Mouse (Mus musculus): ENCODE data around the gene Gars. TPM values are rescaled to one million over a fixed set of nuclear protein-coding genes. Genes with fewer than 3 reads are reported as not detected.

Gene Gars
- 281 and 286 TPM in 2 replicates for polyA plus RNA-seq (2011; ENCODE audit: insufficient read depth, insufficient read length, low read depth, missing spikeins)

DNA sequence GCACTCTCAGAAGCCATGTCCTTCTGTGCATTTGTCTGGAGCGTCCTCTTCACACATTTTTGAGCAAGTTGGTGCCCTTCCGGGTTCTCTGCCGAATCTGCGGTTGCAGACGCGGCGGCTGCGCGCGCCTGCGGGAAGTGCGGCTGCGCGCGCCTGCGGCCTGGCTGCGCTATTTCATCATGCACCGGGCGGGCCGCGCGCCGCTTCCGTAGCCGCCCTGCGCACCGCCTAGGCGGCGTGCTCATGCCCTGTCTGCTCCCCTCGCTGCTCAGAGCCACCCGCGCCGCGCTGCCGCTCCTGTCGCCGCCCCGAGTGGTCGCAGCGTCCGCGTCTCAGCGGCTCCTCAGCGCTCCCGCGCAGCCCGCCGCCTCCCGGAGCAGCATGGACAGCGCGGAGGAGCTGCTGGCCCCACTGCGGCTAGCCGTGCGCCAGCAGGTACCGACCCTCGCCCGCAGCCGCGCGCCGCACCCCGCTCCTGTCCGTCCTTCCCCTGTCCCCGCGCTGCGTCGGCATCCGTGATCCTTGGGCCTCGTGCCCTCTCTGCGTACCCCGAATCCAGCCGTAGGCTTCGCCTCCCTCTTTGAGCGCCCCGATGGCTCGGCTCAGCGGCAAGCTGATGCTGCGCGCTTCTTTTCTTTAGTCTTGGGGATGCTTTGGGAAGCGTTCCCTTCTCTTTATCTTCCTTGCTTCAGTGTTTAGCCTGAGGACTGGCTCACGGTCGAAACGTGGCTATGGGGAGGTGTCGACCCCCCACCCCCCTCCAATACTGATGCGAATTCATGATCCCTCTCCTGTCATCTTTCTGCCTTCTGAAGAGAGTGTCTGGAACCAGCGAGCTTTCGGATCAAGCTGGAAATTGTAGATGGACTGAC, at the start of gene Gars:
Gene Gars (plus strand): TSS at position 209 of the 872 bp plus-strand sequence.
- Histone ChIP-seq H3K36me3 (ENCODE audit: control insufficient read depth, insufficient read depth, low read length, poor library complexity, severe bottlenecking) (peaks cover 4% of the 10 kb centered on the region; the same call in 1 of the 2 replicates), H3K9me3 (replicated peaks; ENCODE audit: control insufficient read depth, insufficient read depth, low read length, poor library complexity, severe bottlenecking) (no peaks in the 10 kb centered on the region), H3K27ac (ENCODE audit: insufficient read depth, low read length) (peak within 1 kb of the TSS; percentile 42), H3K4me3 (ENCODE audit: low read depth, low read length) (peak within 1 kb of the TSS; percentile 99), H3K9ac (ENCODE audit: low read depth, poor library complexity, severe bottlenecking) (peak within 1 kb of the TSS; percentile 96), H3K4me1 (ENCODE audit: control insufficient read depth, insufficient read depth, low read length) (no peaks in the 10 kb centered on the region), H3K27me3 (ENCODE audit: control insufficient read depth, insufficient read depth, low read length, poor library complexity, severe bottlenecking) (no peaks in the 10 kb centered on the region)
- TF ChIP-seq POLR2A (IDR thresholded peaks at IDR 0.05; ENCODE audit: insufficient read depth, low read length): peak; percentile 39
- TF ChIP-seq EP300 (IDR thresholded peaks at IDR 0.05; ENCODE audit: insufficient read depth, low read depth, low read length): no peak

GRCm38 (mm10) chr6:54988141-54988540, 49.7 kb upstream of the Gars start:
- no peak for TF ChIP-seq EP300 (IDR thresholded peaks at IDR 0.05; ENCODE audit: insufficient read depth, low read depth, low read length)
- no peak for TF ChIP-seq CTCF (IDR thresholded peaks at IDR 0.05; ENCODE audit: low read depth, low read length)
- no peak for TF ChIP-seq POLR2A (IDR thresholded peaks at IDR 0.05; ENCODE audit: insufficient read depth, low read length)
- Histone ChIP-seq H3K4me3 (ENCODE audit: low read depth, low read length) (no peak overlapping the region), H3K4me1 (ENCODE audit: control insufficient read depth, insufficient read depth, low read length) (no peaks in the 10 kb centered on the region)

GRCm38 (mm10) chr6:54991189-54991588, 46.6 kb upstream of the Gars start:
- H3K9ac ChIP-seq (ENCODE audit: low read depth, poor library complexity, severe bottlenecking): peak overlapping the region; percentile 41
- H3K36me3 ChIP-seq (ENCODE audit: control insufficient read depth, insufficient read depth, low read length, poor library complexity, severe bottlenecking): peaks cover 16% of the 10 kb centered on the region
- H3K4me1 ChIP-seq (ENCODE audit: control insufficient read depth, insufficient read depth, low read length): no peaks in the 10 kb centered on the region
- H3K27ac ChIP-seq (ENCODE audit: insufficient read depth, low read length): no peak overlapping the region
- TF ChIP-seq EP300 (IDR thresholded peaks at IDR 0.05; ENCODE audit: insufficient read depth, low read depth, low read length): no peak
- TF ChIP-seq POLR2A (IDR thresholded peaks at IDR 0.05; ENCODE audit: insufficient read depth, low read length): no peak
- no peak for TF ChIP-seq CTCF (IDR thresholded peaks at IDR 0.05; ENCODE audit: low read depth, low read length)
- H3K27me3 ChIP-seq (ENCODE audit: control insufficient read depth, insufficient read depth, low read length, poor library complexity, severe bottlenecking): no peaks in the 10 kb centered on the region
- no peaks in the 10 kb centered on the region for H3K9me3 ChIP-seq (replicated peaks; ENCODE audit: control insufficient read depth, insufficient read depth, low read length, poor library complexity, severe bottlenecking)
- no peak overlapping the region for H3K4me3 ChIP-seq (ENCODE audit: low read depth, low read length)

More at GRCm38 (mm10) chr6:54988141-54988540, 49.7 kb upstream of the Gars start:
- no peaks in the 10 kb centered on the region for H3K27me3 ChIP-seq (ENCODE audit: control insufficient read depth, insufficient read depth, low read length, poor library complexity, severe bottlenecking)
- H3K27ac ChIP-seq (ENCODE audit: insufficient read depth, low read length): no peak overlapping the region
- H3K9me3 ChIP-seq (replicated peaks; ENCODE audit: control insufficient read depth, insufficient read depth, low read length, poor library complexity, severe bottlenecking): no peaks in the 10 kb centered on the region
- peaks cover 29% of the 10 kb centered on the region for H3K36me3 ChIP-seq (ENCODE audit: control insufficient read depth, insufficient read depth, low read length, poor library complexity, severe bottlenecking)
- H3K9ac ChIP-seq (ENCODE audit: low read depth, poor library complexity, severe bottlenecking): no peak overlapping the region

GRCm38 (mm10) chr6:54992141-54992540, 45.7 kb upstream of the Gars start:
- Histone ChIP-seq H3K4me3 (ENCODE audit: low read depth, low read length) (peak overlapping the region; percentile 69), H3K27ac (ENCODE audit: insufficient read depth, low read length) (no peak overlapping the region), H3K4me1 (ENCODE audit: control insufficient read depth, insufficient read depth, low read length) (no peaks in the 10 kb centered on the region), H3K9ac (ENCODE audit: low read depth, poor library complexity, severe bottlenecking) (peak overlapping the region; percentile 41), H3K27me3 (ENCODE audit: control insufficient read depth, insufficient read depth, low read length, poor library complexity, severe bottlenecking) (no peaks in the 10 kb centered on the region), H3K9me3 (replicated peaks; ENCODE audit: control insufficient read depth, insufficient read depth, low read length, poor library complexity, severe bottlenecking) (no peaks in the 10 kb centered on the region), H3K36me3 (ENCODE audit: control insufficient read depth, insufficient read depth, low read length, poor library complexity, severe bottlenecking) (peaks cover 12% of the 10 kb centered on the region)
- TF ChIP-seq POLR2A (IDR thresholded peaks at IDR 0.05; ENCODE audit: insufficient read depth, low read length) (no peak), CTCF (IDR thresholded peaks at IDR 0.05; ENCODE audit: low read depth, low read length) (no peak), EP300 (IDR thresholded peaks at IDR 0.05; ENCODE audit: insufficient read depth, low read depth, low read length) (no peak)

GRCm38 (mm10) chr6:54992734-54993260, 45.0 kb upstream of the Gars start, which contains the start of gene Ggct:
Gene Ggct, minus strand, starts transcription at chr6:54992950.
- Histone ChIP-seq H3K9me3 (replicated peaks; ENCODE audit: control insufficient read depth, insufficient read depth, low read length, poor library complexity, severe bottlenecking) (no peaks in the 10 kb centered on the region), H3K4me1 (ENCODE audit: control insufficient read depth, insufficient read depth, low read length) (no peaks in the 10 kb centered on the region), H3K4me3 (ENCODE audit: low read depth, low read length) (peak within 1 kb of the TSS; percentile 69), H3K27ac (ENCODE audit: insufficient read depth, low read length) (peak within 1 kb of the TSS; percentile 52), H3K36me3 (ENCODE audit: control insufficient read depth, insufficient read depth, low read length, poor library complexity, severe bottlenecking) (peaks cover 9% of the 10 kb centered on the region), H3K9ac (ENCODE audit: low read depth, poor library complexity, severe bottlenecking) (peak within 1 kb of the TSS; percentile 41), H3K27me3 (ENCODE audit: control insufficient read depth, insufficient read depth, low read length, poor library complexity, severe bottlenecking) (no peaks in the 10 kb centered on the region)
- no peak for TF ChIP-seq EP300 (IDR thresholded peaks at IDR 0.05; ENCODE audit: insufficient read depth, low read depth, low read length)
- TF ChIP-seq CTCF (IDR thresholded peaks at IDR 0.05; ENCODE audit: low read depth, low read length): peak; percentile 42
- peak; percentile 61 for TF ChIP-seq POLR2A (IDR thresholded peaks at IDR 0.05; ENCODE audit: insufficient read depth, low read length)

GRCm38 (mm10) chr6:54996361-54996760, 41.4 kb upstream of the Gars start:
- Histone ChIP-seq H3K4me3 (ENCODE audit: low read depth, low read length) (no peak overlapping the region), H3K36me3 (ENCODE audit: control insufficient read depth, insufficient read depth, low read length, poor library complexity, severe bottlenecking) (no peaks in the 10 kb centered on the region), H3K9ac (ENCODE audit: low read depth, poor library complexity, severe bottlenecking) (no peak overlapping the region), H3K9me3 (replicated peaks; ENCODE audit: control insufficient read depth, insufficient read depth, low read length, poor library complexity, severe bottlenecking) (no peaks in the 10 kb centered on the region), H3K27ac (ENCODE audit: insufficient read depth, low read length) (no peak overlapping the region), H3K4me1 (ENCODE audit: control insufficient read depth, insufficient read depth, low read length) (no peaks in the 10 kb centered on the region), H3K27me3 (ENCODE audit: control insufficient read depth, insufficient read depth, low read length, poor library complexity, severe bottlenecking) (no peaks in the 10 kb centered on the region)
- no peak for TF ChIP-seq EP300 (IDR thresholded peaks at IDR 0.05; ENCODE audit: insufficient read depth, low read depth, low read length)
- no peak for TF ChIP-seq CTCF (IDR thresholded peaks at IDR 0.05; ENCODE audit: low read depth, low read length)
- TF ChIP-seq POLR2A (IDR thresholded peaks at IDR 0.05; ENCODE audit: insufficient read depth, low read length): no peak
